Mouse (Mus musculus): ENCODE data around the gene Fmo4. TPM values are rescaled to one million over a fixed set of nuclear protein-coding genes. Genes with fewer than 3 reads are reported as not detected.

Gene Fmo4
- polyA plus RNA-seq (2012; rRNA removed) = 0.50 and 0.70 TPM in 2 replicates

- DNase-seq (ENCODE audit: extremely low spot score in 1 of 2, low spot score in 1 of 2) = peak in 1 of 2 experiments; percentile 50
These were observed at the start of gene Fmo4 for GRCm38 (mm10) chr1:162813836-162814156. Gene Fmo4, minus strand, starts transcription at chr1:162813972.

DNA sequence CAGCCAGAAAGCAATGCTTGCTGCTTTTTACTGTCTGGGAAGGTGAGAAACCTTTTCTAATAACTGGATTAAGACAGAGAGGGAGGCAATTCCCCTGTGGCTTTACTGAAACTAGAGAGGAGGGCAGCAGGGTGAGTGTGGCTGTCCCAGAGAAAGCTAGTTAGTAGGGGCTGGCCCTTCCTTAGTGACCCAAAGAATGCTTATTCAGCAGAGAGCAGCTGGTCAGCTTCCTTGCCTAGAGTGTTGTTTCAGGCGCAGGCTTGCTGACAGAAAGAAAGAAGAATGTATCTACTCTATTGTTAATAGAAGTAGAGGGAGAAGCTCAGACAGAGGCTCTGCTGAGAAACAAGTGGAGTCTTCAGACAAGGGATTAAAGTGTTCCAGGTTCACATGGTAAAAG lies 48.6 kb upstream of the Fmo4 start:
- no peak for DNase-seq (ENCODE audit: extremely low spot score in 1 of 2, low spot score in 1 of 2)

- no peak for DNase-seq (ENCODE audit: extremely low spot score in 1 of 2, low spot score in 1 of 2)
These were observed 46.3 kb upstream of the Fmo4 start for GRCm38 (mm10) chr1:162859996-162860605.

- no peak for DNase-seq (ENCODE audit: extremely low spot score in 1 of 2, low spot score in 1 of 2)
These were observed 45.8 kb upstream of the Fmo4 start for GRCm38 (mm10) chr1:162859545-162859976.

DNA sequence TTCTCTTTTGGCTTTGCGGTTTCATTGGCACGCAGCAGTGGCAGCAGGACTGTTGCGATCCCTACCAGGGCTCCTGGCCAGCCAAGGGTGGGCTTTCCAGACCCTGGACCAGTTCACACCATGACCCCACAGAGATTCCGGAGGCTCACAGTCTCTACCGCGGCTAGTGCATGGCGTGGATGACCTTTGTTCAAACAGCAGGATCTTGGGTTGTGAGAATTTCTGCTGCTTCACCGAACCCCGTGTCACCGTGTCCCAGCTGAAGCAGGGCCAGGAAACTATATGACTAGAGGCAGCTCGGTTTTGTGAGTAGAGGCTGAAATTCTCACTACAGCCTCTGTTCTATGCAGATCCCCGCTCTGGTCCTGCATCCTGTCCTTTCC lies 45.0 kb upstream of the Fmo4 start:
- DNase-seq (ENCODE audit: extremely low spot score in 1 of 2, low spot score in 1 of 2) = peak in 1 of 2 experiments; percentile 4

DNA sequence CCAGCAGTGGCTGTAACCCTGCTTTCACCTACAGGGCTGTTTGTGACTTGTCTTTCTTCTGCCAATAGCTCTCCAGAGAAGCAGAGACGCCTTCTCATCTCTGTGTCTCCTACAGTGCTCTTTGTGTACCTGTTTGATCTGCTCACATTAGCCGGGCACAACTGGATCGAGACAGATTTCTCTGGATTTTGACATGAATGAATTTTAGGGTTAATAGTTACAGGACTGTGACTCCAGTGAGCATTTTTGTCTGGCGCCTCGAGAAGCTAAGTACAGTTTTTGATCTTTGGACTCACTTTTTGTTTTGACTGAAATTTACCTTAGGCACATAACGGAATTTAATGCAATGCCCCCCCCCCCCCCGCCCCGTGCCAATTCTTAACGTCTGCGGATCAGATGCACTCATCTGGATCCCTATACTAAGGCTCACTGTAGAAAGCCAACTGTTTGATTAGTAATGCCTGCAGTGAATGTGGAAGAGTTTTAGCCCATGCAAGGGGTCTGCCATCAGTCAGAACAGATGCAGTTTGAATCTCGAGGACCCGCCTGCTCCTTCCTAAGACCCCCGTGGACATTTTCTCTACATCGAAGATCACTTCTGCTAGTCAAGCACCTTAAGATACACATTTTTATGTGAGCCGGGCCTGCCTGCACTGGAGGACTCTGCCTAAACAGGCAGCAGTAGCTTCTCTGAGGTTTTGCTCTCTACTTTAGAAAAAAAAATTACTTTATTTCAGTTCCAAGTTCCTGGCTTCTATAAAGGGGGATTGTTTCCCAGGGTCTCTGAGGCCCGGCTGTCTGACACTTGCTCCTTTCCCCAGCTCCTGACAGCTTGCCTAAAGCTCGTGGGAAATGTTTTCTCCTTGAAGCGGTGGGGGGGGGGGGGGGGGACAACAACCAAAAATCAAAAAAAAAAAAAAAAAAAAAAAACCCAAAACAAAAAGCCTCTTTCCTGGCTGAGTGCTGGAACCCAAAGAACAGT lies 44.3 kb upstream of the Fmo4 start:
- no peak for DNase-seq (ENCODE audit: extremely low spot score in 1 of 2, low spot score in 1 of 2)

GRCm38 (mm10) chr1:162853812-162854482 lies 40.2 kb upstream of the Fmo4 start:
- DNase-seq (ENCODE audit: extremely low spot score in 1 of 2, low spot score in 1 of 2) = no peak

GRCm38 (mm10) chr1:162847554-162847953 lies 33.8 kb upstream of the Fmo4 start:
- no peak for DNase-seq (ENCODE audit: extremely low spot score in 1 of 2, low spot score in 1 of 2)

DNA sequence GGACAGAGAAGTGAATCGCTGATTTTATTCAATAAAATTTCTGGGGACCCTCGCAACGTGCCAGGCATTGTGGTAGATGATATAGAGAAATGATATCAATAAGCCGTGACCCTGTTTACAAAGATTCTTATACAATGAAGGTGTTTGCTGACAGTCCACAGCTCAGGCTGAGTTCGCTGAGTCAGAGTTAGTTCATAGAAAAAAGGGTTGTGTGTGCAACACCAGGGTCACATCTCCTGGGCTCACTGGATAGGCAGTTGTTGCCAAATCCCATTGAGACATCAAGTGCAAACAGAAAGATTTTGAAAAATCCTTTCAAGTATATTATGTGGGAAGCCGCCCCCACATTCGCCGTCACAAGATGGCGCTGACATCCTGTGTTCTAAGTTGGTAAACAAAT lies 26.4 kb upstream of the Fmo4 start:
- DNase-seq (ENCODE audit: extremely low spot score in 1 of 2, low spot score in 1 of 2) = no peak

DNA sequence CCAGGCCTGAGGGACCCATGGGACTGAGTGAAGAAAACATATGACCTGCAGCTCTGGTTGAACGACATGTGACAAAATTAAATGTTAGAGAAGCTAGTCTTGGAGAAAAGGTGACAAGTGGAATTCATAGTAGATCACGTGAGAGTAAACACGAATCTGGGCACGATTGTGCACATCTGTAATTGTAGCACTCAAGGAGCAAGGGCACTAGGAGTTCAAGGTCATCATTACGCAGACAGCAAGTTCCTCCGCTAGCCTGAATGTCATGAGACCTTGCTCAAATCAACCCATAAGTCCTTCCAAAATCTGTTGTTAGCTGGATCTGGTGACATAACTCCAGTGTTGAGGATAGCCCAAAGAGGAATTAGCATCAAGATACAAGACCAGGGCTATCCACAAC lies 25.2 kb upstream of the Fmo4 start:
- DNase-seq (ENCODE audit: extremely low spot score in 1 of 2, low spot score in 1 of 2) = no peak

DNA sequence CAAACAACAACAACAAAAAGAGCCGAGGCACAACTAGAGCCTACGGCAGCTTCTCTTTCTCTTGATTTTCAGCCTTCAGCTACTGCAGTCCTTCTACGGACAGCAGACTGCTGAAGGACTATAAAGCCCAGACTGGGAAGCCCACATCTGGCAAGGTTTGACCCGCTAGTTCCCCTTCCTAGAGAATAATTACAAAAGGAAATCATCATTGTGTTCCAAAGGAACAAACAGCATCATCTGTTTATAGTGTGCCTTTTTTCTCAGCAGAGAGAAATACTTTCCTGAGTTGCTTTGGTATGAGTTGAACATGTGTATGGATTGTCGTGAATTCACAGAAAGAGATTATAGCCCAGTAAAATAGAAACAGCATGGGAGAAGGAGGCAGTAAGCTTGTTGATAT lies 20.6 kb upstream of the Fmo4 start:
- no peak for DNase-seq (ENCODE audit: extremely low spot score in 1 of 2, low spot score in 1 of 2)

GRCm38 (mm10) chr1:162832574-162832953 lies 18.8 kb upstream of the Fmo4 start:
- DNase-seq (ENCODE audit: extremely low spot score in 1 of 2, low spot score in 1 of 2) = no peak

GRCm38 (mm10) chr1:162831838-162832573 lies 18.2 kb upstream of the Fmo4 start:
- no peak for DNase-seq (ENCODE audit: extremely low spot score in 1 of 2, low spot score in 1 of 2)

- peak; percentile 3 to 34 for DNase-seq (ENCODE audit: extremely low spot score in 1 of 2, low spot score in 1 of 2)
These were observed 5.5 kb upstream of the Fmo4 start for GRCm38 (mm10) chr1:162819280-162819679.

DNA sequence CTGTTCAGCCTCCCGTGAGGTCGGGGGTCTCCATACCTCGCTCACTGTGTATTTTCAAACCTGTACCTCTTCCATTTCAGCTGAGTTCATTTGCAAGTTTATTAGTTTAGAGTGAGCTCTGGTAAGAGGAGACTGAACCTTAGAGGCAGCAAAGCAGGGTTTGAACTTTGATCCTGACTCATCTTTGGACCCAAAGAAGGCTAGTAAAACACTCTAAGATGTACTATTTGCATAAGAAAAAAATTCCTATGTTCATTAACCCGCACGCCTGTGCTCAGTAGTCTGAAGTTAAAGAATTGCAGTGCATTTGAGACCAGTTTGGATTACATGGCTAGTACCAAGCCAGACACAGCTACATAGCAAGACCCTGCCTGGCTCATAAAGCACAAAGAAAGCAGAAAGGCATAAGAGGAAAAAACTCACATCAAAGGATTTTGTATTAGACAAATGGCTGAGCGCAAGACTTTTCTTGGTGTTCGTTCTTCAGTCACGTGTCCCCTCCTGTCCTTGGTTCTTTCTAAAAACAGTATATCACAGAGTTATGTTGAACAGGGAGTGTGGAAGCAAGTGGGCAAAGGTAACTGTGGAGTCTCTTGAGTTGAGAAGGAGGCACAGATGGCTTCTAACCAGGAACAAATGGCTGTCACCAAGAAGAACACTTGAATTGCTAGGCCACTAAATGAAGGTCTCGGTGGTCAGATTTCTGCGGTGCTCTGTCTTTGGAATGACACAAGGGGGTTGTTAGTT lies 1.8 kb upstream of the Fmo4 start:
- DNase-seq (ENCODE audit: extremely low spot score in 1 of 2, low spot score in 1 of 2) = no peak

DNA sequence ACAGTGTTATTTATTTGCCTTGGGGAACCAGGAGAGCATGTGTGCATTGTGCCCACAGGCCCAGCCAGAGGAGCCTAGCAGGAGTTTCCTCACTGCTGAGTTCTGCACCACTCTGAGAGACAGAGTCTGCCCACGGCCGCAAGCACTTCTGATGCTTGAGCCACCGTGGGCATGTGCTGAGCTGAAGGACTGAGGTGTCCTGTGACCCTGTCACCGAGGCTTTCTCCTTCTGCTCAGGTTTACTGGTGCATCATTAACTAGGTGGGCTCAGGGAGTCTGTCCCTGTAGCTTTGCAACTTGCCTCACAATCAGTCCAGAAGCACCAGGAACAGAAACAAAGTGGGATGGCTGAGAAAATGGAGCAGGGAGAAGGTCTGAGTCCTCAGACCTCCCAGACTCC lies 1.2 kb upstream of the Fmo4 start:
- DNase-seq (ENCODE audit: extremely low spot score in 1 of 2, low spot score in 1 of 2) = no peak

GRCm38 (mm10) chr1:162813143-162813835 lies 483 bp downstream of the Fmo4 start:
- no peak for DNase-seq (ENCODE audit: extremely low spot score in 1 of 2, low spot score in 1 of 2)

DNA sequence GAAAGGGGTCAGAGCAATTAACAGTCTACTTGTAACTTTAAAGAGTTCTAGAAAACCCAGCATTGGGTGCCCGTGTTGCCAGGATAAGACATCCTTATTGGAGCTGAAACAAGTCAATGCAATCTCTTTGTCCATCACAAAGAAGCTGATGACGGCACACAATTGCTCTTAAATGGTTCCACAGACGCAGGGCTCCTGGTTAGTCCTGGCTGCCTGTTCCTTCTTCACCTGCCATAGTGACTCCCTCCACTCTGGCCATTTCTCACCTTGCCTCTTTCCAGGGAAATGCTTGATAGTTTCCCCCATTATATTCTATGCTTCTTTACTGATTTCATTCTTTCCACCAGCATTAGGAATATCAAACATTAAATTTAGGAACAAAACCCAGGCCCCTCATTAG lies 5.2 kb downstream of the Fmo4 start:
- DNase-seq (ENCODE audit: extremely low spot score in 1 of 2, low spot score in 1 of 2) = no peak

DNA sequence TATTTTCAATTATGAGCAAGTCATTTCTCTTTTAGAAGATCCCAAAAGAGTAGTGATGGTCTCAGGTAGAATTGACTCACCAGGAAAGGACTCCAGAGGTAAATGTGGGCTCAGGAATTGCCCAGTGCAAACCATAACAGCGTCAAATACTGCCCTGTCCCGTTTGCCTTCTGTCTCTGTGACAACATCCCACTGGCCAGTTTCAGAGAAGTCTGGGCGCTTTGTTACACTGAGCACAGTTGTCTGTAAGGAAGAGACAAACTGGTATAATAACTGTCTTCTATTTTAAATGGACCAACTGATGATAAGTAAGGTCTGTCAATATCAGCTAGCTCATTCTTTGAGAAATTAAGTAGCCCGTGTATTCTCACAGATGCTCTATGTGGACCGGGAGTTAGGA lies 6.3 kb downstream of the Fmo4 start:
- DNase-seq (ENCODE audit: extremely low spot score in 1 of 2, low spot score in 1 of 2) = no peak

DNA sequence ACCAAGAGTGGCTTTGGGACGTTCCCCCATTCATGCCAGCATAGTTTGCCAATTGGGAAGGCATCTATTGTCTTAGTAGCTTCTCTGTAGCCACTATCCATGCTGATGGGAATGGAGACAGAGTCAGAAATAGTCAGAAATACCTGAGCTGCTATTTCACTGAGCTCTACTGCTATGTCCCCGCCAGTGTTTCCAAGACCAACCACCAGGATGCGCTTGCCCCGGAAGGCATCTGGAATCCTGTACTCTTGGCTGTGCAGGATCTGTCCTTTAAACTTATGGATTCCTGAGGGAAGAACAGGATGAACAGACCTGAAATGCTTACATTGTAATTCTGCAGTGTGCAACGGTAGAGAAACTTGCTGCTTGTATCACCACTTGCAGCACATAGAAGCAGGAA lies 8.8 kb downstream of the Fmo4 start:
- no peak for DNase-seq (ENCODE audit: extremely low spot score in 1 of 2, low spot score in 1 of 2)

Measured in frontal cortex, adult 2 months (tissue).